ENCODE assay signal across 10 mouse cellular contexts in the genomic region with DNA sequence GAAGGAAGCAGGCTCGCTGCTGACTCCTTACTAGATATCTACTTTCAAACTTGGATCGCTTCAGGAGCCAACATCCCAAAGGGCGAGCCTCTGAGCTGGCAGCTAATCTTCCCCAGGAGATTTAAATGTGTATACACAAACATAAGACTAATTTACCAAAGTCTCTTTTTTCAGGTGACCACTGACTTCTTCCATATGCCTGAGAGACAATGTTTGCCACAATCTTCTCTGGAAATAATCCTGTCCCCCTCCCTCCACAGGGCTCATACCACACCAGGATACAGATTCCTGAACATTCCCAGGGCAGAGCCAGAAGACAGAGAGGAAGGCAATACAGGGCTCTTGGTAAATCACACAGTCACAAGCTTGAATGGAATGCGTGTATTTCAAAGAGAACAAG. TPM values are rescaled to one million over a fixed set of nuclear protein-coding genes. Genes with fewer than 3 reads are reported as not detected.
DNase-seq lines count a peak whose midpoint lies in the region; ATAC-seq and TF ChIP-seq lines count a peak whose summit lies in the region.
"Had no signal": no experiment of that assay in that cellular context is flagged by ENCODE, and none has a peak within 500 bp of the region (broad histone marks: within the 10 kb centered on the region; RNA-seq: fewer than 3 reads in every experiment).

No protein-coding gene starts in this region.

- no peak for TF ChIP-seq POLR2A in limb, embryonic 14.5 days (IDR thresholded peaks at IDR 0.05; ENCODE audit: borderline replicate concordance, extremely low read depth, insufficient read depth, insufficient read length)

- H3K27me3 ChIP-seq in neural tube, embryonic 11.5 days (ENCODE audit: control insufficient read depth, insufficient read depth, low read length): no peaks in the 10 kb centered on the region
- H3K27me3 ChIP-seq in limb, embryonic 14.5 days (ENCODE audit: control insufficient read depth, insufficient read depth, low read length): no peaks in the 10 kb centered on the region

- intact Hi-C loops in gastrocnemius, adult 2 months (cut with DNase I): loop anchor here (5.0 kb wide), 1 partner anchor 287 kb away; a partner anchor contains a TSS
- intact Hi-C loops in gastrocnemius, postnatal 14 days (cut with DNase I; ENCODE audit: low total_unique reads): no loop called here

- H3K4me2 ChIP-seq in neural tube, embryonic 11.5 days (ENCODE audit: low read depth): peak overlapping the region; percentile 83; the same call in 1 of the 2 replicates
- peak overlapping the region; percentile 79; the same call in 1 of the 2 replicates for H3K4me2 ChIP-seq in limb, embryonic 14.5 days (replicated peaks; ENCODE audit: low read depth, low read length, severe bottlenecking)

- peak overlapping the region; percentile 99 for H3K27ac ChIP-seq in gastrocnemius, adult 2 months
- H3K27ac ChIP-seq in neural tube, embryonic 11.5 days (ENCODE audit: low read depth, low read length): no peak overlapping the region
- no peak overlapping the region for H3K27ac ChIP-seq in limb, embryonic 14.5 days (replicated peaks; ENCODE audit: low read depth, low read length)

- peaks cover 6% of the 10 kb centered on the region; the same call in 1 of the 2 replicates for H3K4me1 ChIP-seq in neural tube, embryonic 11.5 days (ENCODE audit: control insufficient read depth, insufficient read depth, low read length)
- H3K4me1 ChIP-seq in limb, embryonic 14.5 days (ENCODE audit: control insufficient read depth, insufficient read depth, low read length): peaks cover 11% of the 10 kb centered on the region

- H3K9ac ChIP-seq in neural tube, embryonic 11.5 days (ENCODE audit: low read length): no peak overlapping the region
- H3K9ac ChIP-seq in limb, embryonic 14.5 days (ENCODE audit: low read depth, low read length, severe bottlenecking): no peak overlapping the region

- H3K36me3 ChIP-seq in neural tube, embryonic 11.5 days (ENCODE audit: control insufficient read depth, insufficient read depth, low read length): peaks cover 11% of the 10 kb centered on the region
- H3K36me3 ChIP-seq in limb, embryonic 14.5 days (ENCODE audit: control insufficient read depth, insufficient read depth, low read length): peaks cover 18% of the 10 kb centered on the region

- no peak for DNase-seq in gastrocnemius, adult 2 months
- no peak for DNase-seq in gastrocnemius, postnatal 14 days
- peak; percentile 3 for DNase-seq in neural tube, embryonic 11.5 days (ENCODE audit: low spot score)
- DNase-seq in neural tube, embryonic 10.5 days (ENCODE audit: extremely low spot score, low spot score): no peak
- DNase-seq in limb, embryonic 14.5 days (ENCODE audit: low spot score): no peak
- DNase-seq in embryo, embryonic 10 days (ENCODE audit: low spot score): no peak
- DNase-seq in B cell, adult 2 months: no peak
- DNase-seq: kidney, adult 2 months; thymus, adult 18-20 months had no signal

- H3K4me3 ChIP-seq in gastrocnemius, adult 2 months: peak overlapping the region; percentile 86
- H3K4me3 ChIP-seq in neural tube, embryonic 11.5 days (ENCODE audit: low read depth, low read length): peak overlapping the region; percentile 98; the same call in 1 of the 2 replicates
- peak overlapping the region; percentile 97 for H3K4me3 ChIP-seq in limb, embryonic 14.5 days (replicated peaks; ENCODE audit: low read length)

- WGBS in neural tube, embryonic 11.5 days: 82% methylated on average over 4 of the region's 4 CpGs
- 75% methylated on average over 4 of the region's 4 CpGs for whole genome bisulfite sequencing in limb, embryonic 14.5 days

- ATAC-seq in neural tube, embryonic 11.5 days (ENCODE audit: insufficient read depth, low FRiP score, low TSS enrichment): no peak
- no peak for ATAC-seq in limb, embryonic 14.5 days (ENCODE audit: low FRiP score, low read depth)
- ATAC-seq in granulocyte monocyte progenitor cell, adult 5-6 weeks (replicated peaks; ENCODE audit: poor library complexity, severe bottlenecking): no peak

- no peaks in the 10 kb centered on the region for H3K9me3 ChIP-seq in neural tube, embryonic 11.5 days (ENCODE audit: control insufficient read depth, low read length)
- peaks cover 32% of the 10 kb centered on the region for H3K9me3 ChIP-seq in limb, embryonic 14.5 days (ENCODE audit: control insufficient read depth, low read length)

- TF ChIP-seq CTCF in gastrocnemius, adult 2 months (IDR thresholded peaks at IDR 0.05): no peak

RNA-seq across cellular contexts. Expression of a gene that starts 4.8 kb away (rescaled TPM):
- under 1 TPM; 0.20 to 0.36 TPM for total RNA-seq in gastrocnemius, adult 2 months (2021)
- total RNA-seq in gastrocnemius, postnatal 14 days (2021): 1 to 10 TPM; 1.4 to 5.4 TPM
- polyA plus RNA-seq in neural tube, embryonic 11.5 days (2014; fragmentation: Nextera tagmentation; extraction: Ambion mirVana): 1,357 and 1,505 TPM in 2 replicates
- polyA plus RNA-seq in limb, embryonic 14.5 days (2012; rRNA removed): 452 and 589 TPM in 2 replicates
- 299 and 356 TPM in 2 replicates for polyA plus RNA-seq in limb, embryonic 14.5 days (2014; fragmentation: Nextera tagmentation; extraction: Ambion mirVana)
- not detected in 2 replicates for total RNA-seq in granulocyte monocyte progenitor cell, adult 5-6 weeks (2014; fragmentation: Nextera tagmentation)
- total RNA-seq in granulocyte monocyte progenitor cell, adult 5-6 weeks (2017): not detected in 2 replicates

RNA-seq across cellular contexts. Expression of a gene that starts 6.4 kb away (rescaled TPM):
- 10 to 100 TPM; 29.7 to 36.5 TPM for total RNA-seq in gastrocnemius, adult 2 months (2021)
- 10 to 100 TPM; 15.8 to 16.7 TPM for total RNA-seq in gastrocnemius, postnatal 14 days (2021)
- polyA plus RNA-seq in neural tube, embryonic 11.5 days (2014; fragmentation: Nextera tagmentation; extraction: Ambion mirVana): 99.5 and 105 TPM in 2 replicates
- 65.4 and 83.0 TPM in 2 replicates for polyA plus RNA-seq in limb, embryonic 14.5 days (2012; rRNA removed)
- 60.3 and 74.2 TPM in 2 replicates for polyA plus RNA-seq in limb, embryonic 14.5 days (2014; fragmentation: Nextera tagmentation; extraction: Ambion mirVana)
- total RNA-seq in granulocyte monocyte progenitor cell, adult 5-6 weeks (2014; fragmentation: Nextera tagmentation): 13.4 and 29.1 TPM in 2 replicates
- 6.7 and 7.9 TPM in 2 replicates for total RNA-seq in granulocyte monocyte progenitor cell, adult 5-6 weeks (2017)
